Mouse (Mus musculus) neural tube, embryonic 14.5 days (tissue): ENCODE data around the gene Mctp2. TPM values are rescaled to one million over a fixed set of nuclear protein-coding genes. Genes with fewer than 3 reads are reported as not detected.

Experiments used
- ATAC-seq: fragments of 200-750 bp; cut with Nextera tagmentation; 2 replicates; pipeline ENCODE4 v1.8.0; 2017; ENCODE audit warnings: low read depth, mild to moderate bottlenecking, moderate TSS enrichment, moderate library complexity
- H3K27ac ChIP-seq: fragments of 300-500 bp; sonication (generic); 2 replicates; pipeline ENCODE4 v1.5.1; 2014; ENCODE audit warnings: low read depth, mild to moderate bottlenecking, control low read depth, low read length, moderate library complexity, mixed read lengths
- H3K27me3 ChIP-seq: fragments of 300-500 bp; sonication (generic); 2 replicates; pipeline ENCODE4 v1.6.1; 2014; ENCODE audit warnings: low read length; ENCODE audit not compliant: control insufficient read depth, insufficient read depth
- H3K36me3 ChIP-seq: fragments of 300-500 bp; sonication (generic); 2 replicates; pipeline ENCODE4 v1.6.1; 2014; ENCODE audit warnings: low read length, mixed read lengths; ENCODE audit not compliant: control insufficient read depth, insufficient read depth
- H3K4me1 ChIP-seq: fragments of 300-500 bp; sonication (generic); 2 replicates; pipeline ENCODE4 v1.6.1; 2014; ENCODE audit warnings: low read length; ENCODE audit not compliant: control insufficient read depth, insufficient read depth
- H3K4me2 ChIP-seq: fragments of 300-500 bp; sonication (generic); 2 replicates; pipeline ENCODE4 v1.6.1; 2014; ENCODE audit warnings: mild to moderate bottlenecking, low read depth, low read length, control low read depth
- H3K4me3 ChIP-seq: fragments of 300-500 bp; sonication (generic); 2 replicates; pipeline ENCODE4 v1.5.1; 2014; ENCODE audit warnings: low read depth, low read length, control low read depth, mixed read lengths
- H3K9ac ChIP-seq: fragments of 300-500 bp; sonication (generic); replicated peaks from 2 replicates; pipeline ENCODE4 v1.6.1; 2014; ENCODE audit warnings: low read depth, mild to moderate bottlenecking, control low read depth, low read length, mixed read lengths
- H3K9me3 ChIP-seq: fragments of 300-500 bp; sonication (generic); 2 replicates; pipeline ENCODE4 v1.6.1; 2016; ENCODE audit warnings: low read length; ENCODE audit not compliant: control insufficient read depth
- WGBS: fragments of 180-500 bp; shearing (Covaris S2); extraction: QIAGEN DNeasy Blood & Tissue Kit; methylation state at CpG from one replicate; pipeline ENCODE4 v1.1.7; 2014; 5-methylcytosine and 5-hydroxymethylcytosine counted together
- polyA plus RNA-seq: library from polyadenylated mRNA; unstranded; fragments of >200 nt; fragmentation: Nextera tagmentation; extraction: Ambion mirVana; gene quantifications from 2 replicates; pipeline ENCODE4 v1.2.1, GENCODE M21; 2014

Mctp2 gene
- polyA plus RNA-seq, 1 experiment from 2014 or later, result 1.9 TPM

GRCm38 (mm10) chr7:72100683-72101082, 205.7 kb downstream of the Mctp2 start:
- Histone ChIP-seq H3K27me3 (no peaks in the 10 kb centered on the region), H3K27ac (no peak overlapping the region), H3K9me3 (no peaks in the 10 kb centered on the region), H3K4me2 (no peak overlapping the region), H3K4me3 (no peak overlapping the region), H3K4me1 (no peaks in the 10 kb centered on the region), H3K9ac (no peak overlapping the region), H3K36me3 (no peaks in the 10 kb centered on the region)
- no peak for ATAC-seq
- 45% methylated on average over 5 of the region's 5 CpGs for WGBS

- no peaks in the 10 kb centered on the region for H3K4me1 ChIP-seq
- H3K9ac ChIP-seq, result no peak overlapping the region
- no peaks in the 10 kb centered on the region for H3K27me3 ChIP-seq
- no peak for ATAC-seq
- H3K9me3 ChIP-seq, result no peaks in the 10 kb centered on the region
- H3K36me3 ChIP-seq, result no peaks in the 10 kb centered on the region
- no peak overlapping the region for H3K27ac ChIP-seq
- H3K4me2 ChIP-seq, result no peak overlapping the region
- WGBS, result 95% methylated on average over 6 of the region's 6 CpGs
- no peak overlapping the region for H3K4me3 ChIP-seq
These were observed 207.8 kb downstream of the Mctp2 start for GRCm38 (mm10) chr7:72098603-72099002.

GRCm38 (mm10) chr7:72096973-72097372, 209.4 kb downstream of the Mctp2 start:
- Histone ChIP-seq H3K4me2 (no peak overlapping the region), H3K27ac (no peak overlapping the region), H3K4me1 (no peaks in the 10 kb centered on the region), H3K4me3 (no peak overlapping the region), H3K9ac (no peak overlapping the region), H3K9me3 (no peaks in the 10 kb centered on the region), H3K27me3 (no peaks in the 10 kb centered on the region), H3K36me3 (no peaks in the 10 kb centered on the region)
- ATAC-seq, result no peak
- WGBS, result 54% methylated on average over 1 of the region's 1 CpGs

- no peaks in the 10 kb centered on the region for H3K36me3 ChIP-seq
- no peak overlapping the region for H3K4me3 ChIP-seq
- no peaks in the 10 kb centered on the region for H3K4me1 ChIP-seq
- no peaks in the 10 kb centered on the region for H3K27me3 ChIP-seq
- no peak overlapping the region for H3K9ac ChIP-seq
- ATAC-seq, result no peak
- no peak overlapping the region for H3K4me2 ChIP-seq
- 40% methylated on average over 3 of the region's 3 CpGs for WGBS
- no peak overlapping the region for H3K27ac ChIP-seq
- no peaks in the 10 kb centered on the region for H3K9me3 ChIP-seq
These were observed 210.0 kb downstream of the Mctp2 start for GRCm38 (mm10) chr7:72096433-72096832.

- WGBS, result 71% methylated on average over 3 of the region's 3 CpGs
- Histone ChIP-seq H3K4me2 (no peak overlapping the region), H3K9ac (no peak overlapping the region), H3K27me3 (no peaks in the 10 kb centered on the region), H3K9me3 (no peaks in the 10 kb centered on the region), H3K4me3 (no peak overlapping the region), H3K27ac (no peak overlapping the region), H3K4me1 (no peaks in the 10 kb centered on the region), H3K36me3 (no peaks in the 10 kb centered on the region)
- ATAC-seq, result no peak
These were observed 216.8 kb downstream of the Mctp2 start for GRCm38 (mm10) chr7:72089463-72090175.

GRCm38 (mm10) chr7:72080705-72081104, 225.7 kb downstream of the Mctp2 start:
- Histone ChIP-seq H3K4me2 (no peak overlapping the region), H3K27ac (no peak overlapping the region), H3K9ac (no peak overlapping the region), H3K4me3 (no peak overlapping the region), H3K4me1 (no peaks in the 10 kb centered on the region), H3K9me3 (no peaks in the 10 kb centered on the region), H3K36me3 (no peaks in the 10 kb centered on the region), H3K27me3 (no peaks in the 10 kb centered on the region)
- 63% methylated on average over 1 of the region's 1 CpGs for WGBS
- no peak for ATAC-seq

- ATAC-seq, result no peak
- Histone ChIP-seq H3K9me3 (no peaks in the 10 kb centered on the region), H3K4me2 (no peak overlapping the region), H3K4me1 (no peaks in the 10 kb centered on the region), H3K4me3 (no peak overlapping the region), H3K27me3 (no peaks in the 10 kb centered on the region), H3K36me3 (no peaks in the 10 kb centered on the region), H3K9ac (no peak overlapping the region), H3K27ac (no peak overlapping the region)
- WGBS, result 17% methylated on average over 5 of the region's 5 CpGs
These were observed 227.5 kb downstream of the Mctp2 start for GRCm38 (mm10) chr7:72078896-72079295.

- Histone ChIP-seq H3K4me2 (no peak overlapping the region), H3K9me3 (no peaks in the 10 kb centered on the region), H3K27ac (no peak overlapping the region), H3K4me1 (no peaks in the 10 kb centered on the region), H3K27me3 (no peaks in the 10 kb centered on the region), H3K9ac (no peak overlapping the region), H3K36me3 (no peaks in the 10 kb centered on the region), H3K4me3 (no peak overlapping the region)
- 76% methylated on average over 13 of the region's 13 CpGs for WGBS
- ATAC-seq, result no peak
These were observed 234.8 kb downstream of the Mctp2 start for GRCm38 (mm10) chr7:72071418-72072184.

GRCm38 (mm10) chr7:72068454-72068853, 238.0 kb downstream of the Mctp2 start:
- no peaks in the 10 kb centered on the region for H3K4me1 ChIP-seq
- no peaks in the 10 kb centered on the region for H3K27me3 ChIP-seq
- H3K9me3 ChIP-seq, result no peaks in the 10 kb centered on the region
- no peak overlapping the region for H3K27ac ChIP-seq
- WGBS, result 76% methylated on average over 2 of the region's 2 CpGs
- H3K4me2 ChIP-seq, result no peak overlapping the region
- no peak for ATAC-seq
- no peak overlapping the region for H3K9ac ChIP-seq
- H3K36me3 ChIP-seq, result no peaks in the 10 kb centered on the region
- no peak overlapping the region for H3K4me3 ChIP-seq
